Mouse (Mus musculus) G1E (cell line): ENCODE measurements around the gene Plk5.

Experiments used
- CTCF ChIP-seq: IDR thresholded peaks from 2 replicates; pipeline ENCODE4 v1.5.1; 2012; ENCODE audit warnings: low read depth, low read length, inconsistent platforms, mixed read lengths
- GATA1 ChIP-seq: IDR thresholded peaks from 2 replicates; pipeline ENCODE4 v1.6.1; 2012; ENCODE audit warnings: borderline replicate concordance, low read length, inconsistent platforms, mixed read lengths
- TAL1 ChIP-seq: conservative IDR thresholded peaks from 2 replicates; pipeline ENCODE4 v1.6.1; 2012; ENCODE audit warnings: low read depth, low read length, inconsistent platforms, mixed read lengths

- TF ChIP-seq CTCF (no peak), GATA1 (no peak), TAL1 (no peak)
Measured at GRCm38 (mm10) chr10:80395025-80395627, 38.9 kb downstream of the Plk5 start.
